Mouse (Mus musculus): ENCODE results near the gene Gnai2.
"Not testable (repeated sequence)": the region's sequence is repeated elsewhere in the genome, so short reads cannot be mapped to it uniquely, and the experiment has no call there.

The Gnai2 gene

GRCm38 (mm10) chr9:107635279-107636028 lies at the start of gene Gnai2:
Gnai2 (minus strand) TSS chr9:107635367.
- peak; percentile 95 for DNase-seq (ENCODE audit: low read depth)

GRCm38 (mm10) chr9:107682405-107682804 lies 47.2 kb upstream of the Gnai2 start:
- DNase-seq (ENCODE audit: low read depth) = no peak

GRCm38 (mm10) chr9:107679501-107679900 lies 44.3 kb upstream of the Gnai2 start, which contains the start of gene Gnat1:
Gnat1 (minus strand) TSS chr9:107679712.
- DNase-seq (ENCODE audit: low read depth) = no peak

GRCm38 (mm10) chr9:107678861-107679260 lies 43.7 kb upstream of the Gnai2 start:
- DNase-seq (ENCODE audit: low read depth) = no peak

GRCm38 (mm10) chr9:107677819-107678526 lies 42.8 kb upstream of the Gnai2 start:
- DNase-seq (ENCODE audit: low read depth) = not testable (repeated sequence)

GRCm38 (mm10) chr9:107677091-107677784 lies 42.1 kb upstream of the Gnai2 start:
- DNase-seq (ENCODE audit: low read depth) = no peak

GRCm38 (mm10) chr9:107676302-107676701 lies 41.1 kb upstream of the Gnai2 start:
- no peak for DNase-seq (ENCODE audit: low read depth)

- DNase-seq (ENCODE audit: low read depth) = no peak
These were observed 40.6 kb upstream of the Gnai2 start for GRCm38 (mm10) chr9:107675671-107676301.

GRCm38 (mm10) chr9:107674609-107675429 lies 39.7 kb upstream of the Gnai2 start:
- no peak for DNase-seq (ENCODE audit: low read depth)

GRCm38 (mm10) chr9:107670259-107670658 lies 35.1 kb upstream of the Gnai2 start:
- DNase-seq (ENCODE audit: low read depth) = no peak

- no peak for DNase-seq (ENCODE audit: low read depth)
These were observed 34.3 kb upstream of the Gnai2 start, which contains the start of gene Slc38a3 for GRCm38 (mm10) chr9:107669480-107669945. Slc38a3 (minus strand) TSS chr9:107669530.

GRCm38 (mm10) chr9:107668916-107669315 lies 33.7 kb upstream of the Gnai2 start:
- DNase-seq (ENCODE audit: low read depth) = no peak

- DNase-seq (ENCODE audit: low read depth) = no peak
These were observed 32.8 kb upstream of the Gnai2 start for GRCm38 (mm10) chr9:107668011-107668410.

GRCm38 (mm10) chr9:107667219-107667618 lies 32.1 kb upstream of the Gnai2 start:
- no peak for DNase-seq (ENCODE audit: low read depth)

GRCm38 (mm10) chr9:107666751-107667205 lies 31.6 kb upstream of the Gnai2 start:
- DNase-seq (ENCODE audit: low read depth) = no peak

GRCm38 (mm10) chr9:107665308-107665707 lies 30.1 kb upstream of the Gnai2 start:
- no peak for DNase-seq (ENCODE audit: low read depth)

GRCm38 (mm10) chr9:107663525-107663924 lies 28.4 kb upstream of the Gnai2 start:
- DNase-seq (ENCODE audit: low read depth) = no peak

GRCm38 (mm10) chr9:107662342-107662741 lies 27.2 kb upstream of the Gnai2 start:
- no peak for DNase-seq (ENCODE audit: low read depth)

GRCm38 (mm10) chr9:107660777-107661176 lies 25.6 kb upstream of the Gnai2 start:
- no peak for DNase-seq (ENCODE audit: low read depth)

- DNase-seq (ENCODE audit: low read depth) = no peak
These were observed 24.8 kb upstream of the Gnai2 start for GRCm38 (mm10) chr9:107659961-107660360.

GRCm38 (mm10) chr9:107659551-107659950 lies 24.4 kb upstream of the Gnai2 start:
- no peak for DNase-seq (ENCODE audit: low read depth)
